Mouse (Mus musculus) embryonic facial prominence, embryonic 14.5 days (tissue): ENCODE results near the gene Il4ra. TPM values are rescaled to one million over a fixed set of nuclear protein-coding genes. Genes with fewer than 3 reads are reported as not detected.
A peak's percentile ranks its signal among the peaks of the same experiment; 100 is the strongest.

Source experiments
- ATAC-seq: fragments of 200-750 bp; cut with Nextera tagmentation; 2 replicates; pipeline ENCODE4 v1.8.0; 2017; ENCODE audit warnings: low read depth, moderate number of reproducible peaks, moderate TSS enrichment
- DNase-seq: peaks from one replicate; pipeline ENCODE4 v3.0.0-alpha.2; 2015; ENCODE audit warnings: low spot score
- H3K27ac ChIP-seq: fragments of 300-500 bp; sonication (generic); replicated peaks from 2 replicates; pipeline ENCODE4 v1.5.1; 2014; ENCODE audit warnings: low read depth, mild to moderate bottlenecking, low read length, moderate library complexity
- H3K27me3 ChIP-seq: fragments of 300-500 bp; sonication (generic); replicated peaks from 2 replicates; pipeline ENCODE4 v1.6.1; 2014; ENCODE audit warnings: low read length; ENCODE audit not compliant: control insufficient read depth, insufficient read depth
- H3K36me3 ChIP-seq: fragments of 300-500 bp; sonication (generic); 2 replicates; pipeline ENCODE4 v1.6.1; 2014; ENCODE audit warnings: low read length, mixed read lengths; ENCODE audit not compliant: control insufficient read depth, insufficient read depth
- H3K4me1 ChIP-seq: fragments of 300-500 bp; sonication (generic); 2 replicates; pipeline ENCODE4 v1.6.1; 2014; ENCODE audit warnings: antibody characterized with exemption, low read length; ENCODE audit not compliant: control insufficient read depth, insufficient read depth
- H3K4me2 ChIP-seq: fragments of 300-500 bp; sonication (generic); 2 replicates; pipeline ENCODE4 v1.6.1; 2014; ENCODE audit warnings: low read depth, mild to moderate bottlenecking, low read length, moderate library complexity, mixed read lengths
- H3K4me3 ChIP-seq: fragments of 300-500 bp; sonication (generic); 2 replicates; pipeline ENCODE4 v1.5.1; 2014; ENCODE audit warnings: low read depth, mild to moderate bottlenecking, low read length
- H3K9ac ChIP-seq: fragments of 300-500 bp; sonication (generic); 2 replicates; pipeline ENCODE4 v1.6.1; 2014; ENCODE audit warnings: low read depth, mild to moderate bottlenecking, low read length, moderate library complexity, mixed read lengths
- H3K9me3 ChIP-seq: fragments of 300-500 bp; sonication (generic); 2 replicates; pipeline ENCODE4 v1.6.1; 2016; ENCODE audit warnings: low read length; ENCODE audit not compliant: control insufficient read depth
- WGBS: fragments of 180-500 bp; shearing (Covaris S2); extraction: QIAGEN DNeasy Blood & Tissue Kit; methylation state at CpG from one replicate; pipeline ENCODE4 v1.1.7; 2014; 5-methylcytosine and 5-hydroxymethylcytosine counted together
- polyA plus RNA-seq: library from polyadenylated mRNA; unstranded; fragments of >200 nt; fragmentation: Nextera tagmentation; extraction: Ambion mirVana; gene quantifications from 2 replicates; pipeline ENCODE4 v1.2.1, GENCODE M21; 2014

Gene Il4ra
- 10.2 and 11.4 TPM in 2 replicates for polyA plus RNA-seq

GRCm38 (mm10) chr7:125551766-125552709 is at the start of gene Il4ra:
Gene Il4ra, plus strand, starts transcription at chr7:125552120.
- H3K4me3 ChIP-seq: peak within 1 kb of the TSS; percentile 62
- ATAC-seq: peak; percentile 93
- no peaks in the 10 kb centered on the region for H3K27me3 ChIP-seq
- H3K9me3 ChIP-seq: no peaks in the 10 kb centered on the region
- H3K27ac ChIP-seq: 0 out of 2 replicates have a peak within 1 kb of the TSS, but pooled peaks have one; percentile 29
- peak within 1 kb of the TSS; percentile 79 for H3K9ac ChIP-seq
- H3K4me1 ChIP-seq: peaks cover 13% of the 10 kb centered on the region
- WGBS: 3% methylated on average over 28 of the region's 52 CpGs
- peak; percentile 96 for DNase-seq
- H3K4me2 ChIP-seq: peak within 1 kb of the TSS; percentile 93
- H3K36me3 ChIP-seq: no peaks in the 10 kb centered on the region

GRCm38 (mm10) chr7:125503374-125504092 is 48.4 kb upstream of the Il4ra start:
- no peaks in the 10 kb centered on the region for H3K36me3 ChIP-seq

GRCm38 (mm10) chr7:125504618-125505017 is 47.3 kb upstream of the Il4ra start:
- Histone ChIP-seq H3K9ac (no peak overlapping the region), H3K27me3 (no peaks in the 10 kb centered on the region), H3K9me3 (no peaks in the 10 kb centered on the region), H3K4me2 (no peak overlapping the region), H3K4me3 (no peak overlapping the region), H3K4me1 (no peaks in the 10 kb centered on the region), H3K27ac (no peak overlapping the region), H3K36me3 (no peaks in the 10 kb centered on the region)
- 81% methylated on average over 5 of the region's 5 CpGs for WGBS
- DNase-seq (no peak), ATAC-seq (no peak)

More at GRCm38 (mm10) chr7:125503374-125504092, 48.4 kb upstream of the Il4ra start:
- Histone ChIP-seq H3K4me3 (no peak overlapping the region), H3K27ac (no peak overlapping the region), H3K9ac (no peak overlapping the region), H3K9me3 (no peaks in the 10 kb centered on the region), H3K4me2 (no peak overlapping the region), H3K4me1 (no peaks in the 10 kb centered on the region), H3K27me3 (no peaks in the 10 kb centered on the region)
- WGBS: 84% methylated on average over 5 of the region's 5 CpGs
- DNase-seq (no peak), ATAC-seq (no peak)

GRCm38 (mm10) chr7:125505568-125505967 is 46.4 kb upstream of the Il4ra start:
- Histone ChIP-seq H3K4me3 (no peak overlapping the region), H3K27ac (no peak overlapping the region), H3K4me2 (no peak overlapping the region), H3K9ac (no peak overlapping the region), H3K4me1 (no peaks in the 10 kb centered on the region), H3K9me3 (no peaks in the 10 kb centered on the region), H3K27me3 (no peaks in the 10 kb centered on the region), H3K36me3 (no peaks in the 10 kb centered on the region)
- ATAC-seq (no peak), DNase-seq (no peak)
- 82% methylated on average over 10 of the region's 10 CpGs for WGBS

- no peaks in the 10 kb centered on the region for H3K4me1 ChIP-seq
- ATAC-seq: no peak
- H3K4me3 ChIP-seq: no peak overlapping the region
- H3K27ac ChIP-seq: no peak overlapping the region
- WGBS: 83% methylated on average over 2 of the region's 2 CpGs
- no peaks in the 10 kb centered on the region for H3K27me3 ChIP-seq
- no peaks in the 10 kb centered on the region for H3K36me3 ChIP-seq
- H3K9ac ChIP-seq: no peak overlapping the region
- no peak for DNase-seq
- no peak overlapping the region for H3K4me2 ChIP-seq
- no peaks in the 10 kb centered on the region for H3K9me3 ChIP-seq
Observed at GRCm38 (mm10) chr7:125507279-125507678, 44.6 kb upstream of the Il4ra start.

GRCm38 (mm10) chr7:125511432-125511831 is 40.5 kb upstream of the Il4ra start:
- Histone ChIP-seq H3K9me3 (no peaks in the 10 kb centered on the region), H3K4me3 (no peak overlapping the region), H3K4me1 (peaks cover 9% of the 10 kb centered on the region; the same call in 1 of the 2 replicates), H3K4me2 (no peak overlapping the region), H3K36me3 (no peaks in the 10 kb centered on the region), H3K27ac (no peak overlapping the region), H3K27me3 (no peaks in the 10 kb centered on the region), H3K9ac (no peak overlapping the region)
- DNase-seq: no peak
- WGBS: 77% methylated on average over 5 of the region's 5 CpGs
- ATAC-seq: no peak

GRCm38 (mm10) chr7:125511852-125512251 is 40.1 kb upstream of the Il4ra start:
- H3K9ac ChIP-seq: no peak overlapping the region
- no peak for DNase-seq
- WGBS: 36% methylated on average over 2 of the region's 2 CpGs
- H3K9me3 ChIP-seq: no peaks in the 10 kb centered on the region
- H3K4me1 ChIP-seq: peaks cover 10% of the 10 kb centered on the region; the same call in 1 of the 2 replicates
- H3K4me2 ChIP-seq: no peak overlapping the region
- no peak for ATAC-seq
- no peaks in the 10 kb centered on the region for H3K36me3 ChIP-seq
- H3K27me3 ChIP-seq: no peaks in the 10 kb centered on the region
- no peak overlapping the region for H3K27ac ChIP-seq
- H3K4me3 ChIP-seq: no peak overlapping the region

- Histone ChIP-seq H3K36me3 (no peaks in the 10 kb centered on the region), H3K9me3 (no peaks in the 10 kb centered on the region), H3K27ac (0 out of 2 replicates have a peak overlapping the region, but pooled peaks have one; percentile 40), H3K4me3 (no peak overlapping the region), H3K4me1 (peaks cover 17% of the 10 kb centered on the region), H3K4me2 (no peak overlapping the region), H3K9ac (no peak overlapping the region), H3K27me3 (no peaks in the 10 kb centered on the region)
- peak; percentile 79 for DNase-seq
- WGBS: 51% methylated on average over 5 of the region's 5 CpGs
- 0 out of 2 replicates have a peak, but pooled peaks have one; percentile 22 for ATAC-seq
Observed at GRCm38 (mm10) chr7:125515081-125515853, 36.7 kb upstream of the Il4ra start.
